Mouse (Mus musculus): ENCODE measurements around the gene Lrrc43. TPM values are rescaled to one million over a fixed set of nuclear protein-coding genes. Genes with fewer than 3 reads are reported as not detected.

The Lrrc43 gene
- not detected in 2 replicates for polyA plus RNA-seq (2011; ENCODE audit: insufficient read length, low read depth, missing spikeins)

DNA sequence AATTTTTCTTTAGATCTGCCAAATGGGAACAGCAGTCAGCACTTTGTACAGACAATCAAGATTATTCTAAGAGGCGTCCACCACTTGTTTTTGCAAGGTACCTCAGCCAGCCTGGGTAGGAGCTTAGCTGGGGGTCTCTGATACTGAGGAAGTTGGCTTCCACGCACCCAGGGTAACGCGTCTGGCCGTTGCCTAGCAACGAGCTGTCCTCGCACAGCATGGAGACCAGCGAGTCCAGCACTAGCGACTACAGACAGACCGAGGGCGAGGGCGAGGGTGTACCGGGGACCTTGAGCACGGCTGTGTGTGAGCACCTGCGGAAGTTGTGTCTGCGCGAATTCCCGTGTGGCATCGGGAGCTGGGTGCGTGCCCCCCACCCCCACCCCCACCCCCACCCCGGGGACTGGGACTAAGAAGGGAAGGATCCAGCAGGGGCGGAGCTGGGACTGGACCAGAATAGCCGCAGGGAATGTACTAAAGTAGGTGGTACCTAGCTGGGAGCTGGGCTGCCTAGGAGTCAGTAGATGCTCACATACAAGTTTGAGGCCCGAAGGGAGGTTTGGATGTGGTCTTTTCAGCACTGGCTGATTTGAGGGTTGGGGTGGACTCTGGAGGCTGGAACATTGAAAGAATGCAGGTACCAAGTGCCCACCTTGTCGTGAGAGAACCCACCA lies at the start of gene Lrrc43, which contains the start of gene Il31:
Gene Lrrc43 (plus strand): TSS at position 194 of the 674 bp plus-strand sequence.
Gene Il31 (minus strand): TSS at position 378 of the 674 bp plus-strand sequence.
- TF ChIP-seq CTCF (IDR thresholded peaks at IDR 0.05; ENCODE audit: borderline replicate concordance, insufficient read depth, low read length) = no peak
- no peak for TF ChIP-seq POLR2A (IDR thresholded peaks at IDR 0.05; ENCODE audit: low read depth, low read length)
- Histone ChIP-seq H3K27ac (ENCODE audit: insufficient read depth, low read length) (no peak within 1 kb of the TSS), H3K4me1 (ENCODE audit: control insufficient read depth, insufficient read depth, low read length) (no peaks in the 10 kb centered on the region), H3K4me3 (ENCODE audit: insufficient read depth, low read length) (no peak within 1 kb of the TSS)

DNA sequence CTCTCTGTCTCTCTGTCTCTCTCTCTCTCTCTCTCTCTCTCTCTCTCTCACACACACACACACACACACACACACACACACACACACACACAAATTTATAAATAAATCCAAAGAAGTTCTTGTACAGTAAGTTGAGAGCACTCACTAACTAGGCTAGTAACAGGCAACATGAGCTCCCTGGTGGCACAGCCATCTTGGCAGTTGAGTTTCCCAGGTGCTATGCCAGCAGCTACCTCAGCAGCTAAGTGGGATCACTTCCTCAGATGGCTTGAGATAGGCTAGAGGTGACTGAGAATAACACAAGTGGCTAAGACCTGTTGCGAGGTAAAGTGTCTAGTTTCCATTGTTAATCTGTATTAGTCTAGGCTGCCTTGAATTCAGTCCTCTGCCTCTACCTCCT lies 49.8 kb upstream of the Lrrc43 start:
- Histone ChIP-seq H3K4me1 (ENCODE audit: control insufficient read depth, insufficient read depth, low read length) (peaks cover 4% of the 10 kb centered on the region; the same call in 1 of the 2 replicates), H3K27ac (ENCODE audit: insufficient read depth, low read length) (no peak overlapping the region), H3K4me3 (ENCODE audit: insufficient read depth, low read length) (no peak overlapping the region)
- TF ChIP-seq CTCF (IDR thresholded peaks at IDR 0.05; ENCODE audit: borderline replicate concordance, insufficient read depth, low read length) (no peak), POLR2A (IDR thresholded peaks at IDR 0.05; ENCODE audit: low read depth, low read length) (no peak)

DNA sequence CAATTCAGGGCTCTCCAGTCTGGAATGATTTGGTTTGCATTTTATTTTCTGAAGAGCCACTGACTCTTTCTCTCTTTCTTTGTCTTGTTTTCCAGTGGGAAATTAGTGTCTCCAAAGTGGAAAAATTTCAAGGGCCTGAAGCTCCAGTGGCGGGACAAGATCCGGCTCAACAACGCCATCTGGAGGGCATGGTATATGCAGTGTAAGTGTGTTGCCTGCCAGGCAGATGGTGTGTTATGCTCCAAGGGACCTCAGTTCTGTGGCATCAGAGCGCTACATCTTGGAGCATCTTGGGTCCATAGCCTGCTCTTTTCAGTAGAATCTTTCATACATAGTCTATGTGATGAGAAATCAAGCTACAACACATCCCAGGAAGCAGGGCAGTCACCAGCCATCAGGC lies 49.2 kb upstream of the Lrrc43 start:
- no peak overlapping the region for H3K4me3 ChIP-seq (ENCODE audit: insufficient read depth, low read length)
- H3K4me1 ChIP-seq (ENCODE audit: control insufficient read depth, insufficient read depth, low read length) = peaks cover 4% of the 10 kb centered on the region; the same call in 1 of the 2 replicates
- no peak for TF ChIP-seq POLR2A (IDR thresholded peaks at IDR 0.05; ENCODE audit: low read depth, low read length)
- TF ChIP-seq CTCF (IDR thresholded peaks at IDR 0.05; ENCODE audit: borderline replicate concordance, insufficient read depth, low read length) = peak; percentile 15; the same call in 1 of the 2 replicates
- H3K27ac ChIP-seq (ENCODE audit: insufficient read depth, low read length) = no peak overlapping the region

DNA sequence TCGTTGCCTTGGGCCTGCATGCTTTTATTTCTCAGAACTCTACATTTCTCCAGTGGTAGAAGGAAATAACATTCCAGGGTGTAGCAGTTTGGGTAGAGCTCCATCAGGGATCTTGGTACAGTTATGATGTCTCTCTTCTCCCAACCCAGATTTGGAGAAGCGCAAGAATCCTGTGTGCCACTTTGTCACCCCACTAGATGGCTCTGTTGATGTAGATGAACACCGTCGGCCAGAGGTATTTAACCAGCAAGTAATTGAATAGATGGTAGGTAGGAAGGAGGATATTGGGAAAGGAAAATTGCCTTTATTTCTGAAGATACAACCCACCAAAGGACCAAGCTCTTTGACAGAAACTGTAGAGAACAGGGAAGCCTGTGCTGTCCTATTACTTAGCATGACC lies 48.4 kb upstream of the Lrrc43 start:
- TF ChIP-seq POLR2A (IDR thresholded peaks at IDR 0.05; ENCODE audit: low read depth, low read length) (no peak), CTCF (IDR thresholded peaks at IDR 0.05; ENCODE audit: borderline replicate concordance, insufficient read depth, low read length) (no peak)
- H3K4me1 ChIP-seq (ENCODE audit: control insufficient read depth, insufficient read depth, low read length) = peaks cover 3% of the 10 kb centered on the region; the same call in 1 of the 2 replicates
- H3K4me3 ChIP-seq (ENCODE audit: insufficient read depth, low read length) = no peak overlapping the region
- H3K27ac ChIP-seq (ENCODE audit: insufficient read depth, low read length) = no peak overlapping the region

DNA sequence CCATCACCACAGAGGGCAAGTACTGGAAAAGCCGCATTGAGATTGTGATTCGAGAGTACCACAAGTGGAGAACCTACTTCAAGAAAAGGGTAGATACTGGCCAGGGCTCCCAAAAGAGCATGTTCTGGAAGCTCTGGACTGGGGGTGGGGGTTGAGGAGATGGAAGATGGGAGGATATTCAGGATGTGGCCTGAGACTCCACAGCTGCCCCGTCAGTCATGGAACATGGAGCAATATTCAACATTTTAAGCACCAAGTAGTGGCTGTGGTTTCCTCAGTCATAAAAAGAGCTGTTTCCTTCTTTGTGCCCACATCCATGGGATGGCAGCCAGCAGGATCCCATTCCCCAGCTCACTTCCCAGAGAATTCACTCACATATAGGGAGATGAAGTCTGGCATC lies 46.8 kb upstream of the Lrrc43 start:
- no peaks in the 10 kb centered on the region for H3K4me1 ChIP-seq (ENCODE audit: control insufficient read depth, insufficient read depth, low read length)
- no peak overlapping the region for H3K4me3 ChIP-seq (ENCODE audit: insufficient read depth, low read length)
- no peak for TF ChIP-seq CTCF (IDR thresholded peaks at IDR 0.05; ENCODE audit: borderline replicate concordance, insufficient read depth, low read length)
- no peak for TF ChIP-seq POLR2A (IDR thresholded peaks at IDR 0.05; ENCODE audit: low read depth, low read length)
- H3K27ac ChIP-seq (ENCODE audit: insufficient read depth, low read length) = no peak overlapping the region

DNA sequence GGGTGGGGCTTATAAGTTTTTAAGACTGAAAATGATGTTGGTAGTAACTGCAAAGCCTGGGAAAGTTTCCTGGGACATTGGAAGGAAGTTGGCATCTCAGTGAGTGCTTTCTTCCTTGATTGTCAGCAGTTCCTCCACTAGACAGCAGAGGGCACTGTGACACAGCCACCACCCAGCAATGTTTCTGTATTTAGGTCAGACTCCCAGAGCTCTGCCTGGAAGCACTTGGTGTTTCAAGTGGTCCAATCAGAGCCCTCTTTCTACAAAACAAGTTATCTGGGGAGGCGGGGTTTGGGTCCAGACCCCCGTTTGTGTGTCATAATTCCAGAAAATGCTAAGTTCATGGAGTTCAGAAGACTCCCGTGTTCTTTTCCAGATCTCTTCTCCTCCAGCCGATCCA lies 45.0 kb upstream of the Lrrc43 start:
- H3K4me1 ChIP-seq (ENCODE audit: control insufficient read depth, insufficient read depth, low read length) = no peaks in the 10 kb centered on the region
- TF ChIP-seq POLR2A (IDR thresholded peaks at IDR 0.05; ENCODE audit: low read depth, low read length) = no peak
- peak; percentile 84 for TF ChIP-seq CTCF (IDR thresholded peaks at IDR 0.05; ENCODE audit: borderline replicate concordance, insufficient read depth, low read length)
- no peak overlapping the region for H3K27ac ChIP-seq (ENCODE audit: insufficient read depth, low read length)
- no peak overlapping the region for H3K4me3 ChIP-seq (ENCODE audit: insufficient read depth, low read length)

DNA sequence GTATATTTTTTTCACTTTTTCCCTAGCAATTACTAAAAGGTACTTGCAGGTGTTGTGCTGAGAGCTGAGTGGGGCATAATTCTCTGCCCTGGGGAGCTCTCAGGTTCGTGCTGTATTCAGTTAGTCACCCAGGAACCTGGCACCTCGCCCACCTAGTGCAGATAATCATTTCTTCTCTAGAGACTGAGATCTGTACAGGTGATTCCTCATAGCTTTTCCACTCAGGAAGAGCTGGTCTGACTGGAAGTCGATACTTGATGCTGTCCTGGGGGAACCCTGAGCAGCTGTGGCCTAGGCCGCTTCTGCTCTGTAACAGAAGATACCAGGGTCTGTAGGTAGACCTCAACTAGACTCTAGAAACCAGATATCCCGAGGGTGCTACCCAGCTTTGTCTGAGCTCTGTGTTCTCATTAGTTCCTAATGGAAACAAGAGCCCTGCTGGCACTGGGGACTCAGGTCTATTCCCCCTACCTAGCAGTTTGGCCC lies 44.2 kb upstream of the Lrrc43 start:
- no peak for TF ChIP-seq POLR2A (IDR thresholded peaks at IDR 0.05; ENCODE audit: low read depth, low read length)
- no peak for TF ChIP-seq CTCF (IDR thresholded peaks at IDR 0.05; ENCODE audit: borderline replicate concordance, insufficient read depth, low read length)
- Histone ChIP-seq H3K4me1 (ENCODE audit: control insufficient read depth, insufficient read depth, low read length) (no peaks in the 10 kb centered on the region), H3K4me3 (ENCODE audit: insufficient read depth, low read length) (no peak overlapping the region), H3K27ac (ENCODE audit: insufficient read depth, low read length) (no peak overlapping the region)

DNA sequence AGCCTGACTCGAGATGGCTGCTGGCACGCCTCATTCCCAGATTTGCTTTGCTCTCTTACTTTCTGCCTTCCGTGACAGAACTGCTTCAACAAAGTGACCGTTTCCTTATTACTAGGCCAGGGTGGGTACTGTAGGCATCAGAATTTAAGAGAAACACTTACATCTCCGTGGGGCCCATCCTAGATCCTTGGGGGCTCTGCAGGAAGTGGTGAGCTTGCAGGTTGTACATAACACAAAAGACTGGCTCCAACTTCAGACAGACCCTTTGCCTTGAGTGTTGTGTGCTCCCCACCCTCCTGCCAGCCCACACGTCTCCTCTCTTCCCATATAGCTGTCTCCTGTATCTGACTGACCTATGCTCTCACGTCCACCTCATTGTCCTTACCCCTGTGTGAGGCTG lies 37.2 kb upstream of the Lrrc43 start:
- no peaks in the 10 kb centered on the region for H3K4me1 ChIP-seq (ENCODE audit: control insufficient read depth, insufficient read depth, low read length)
- H3K27ac ChIP-seq (ENCODE audit: insufficient read depth, low read length) = no peak overlapping the region
- H3K4me3 ChIP-seq (ENCODE audit: insufficient read depth, low read length) = no peak overlapping the region
- TF ChIP-seq CTCF (IDR thresholded peaks at IDR 0.05; ENCODE audit: borderline replicate concordance, insufficient read depth, low read length) (no peak), POLR2A (IDR thresholded peaks at IDR 0.05; ENCODE audit: low read depth, low read length) (no peak)

DNA sequence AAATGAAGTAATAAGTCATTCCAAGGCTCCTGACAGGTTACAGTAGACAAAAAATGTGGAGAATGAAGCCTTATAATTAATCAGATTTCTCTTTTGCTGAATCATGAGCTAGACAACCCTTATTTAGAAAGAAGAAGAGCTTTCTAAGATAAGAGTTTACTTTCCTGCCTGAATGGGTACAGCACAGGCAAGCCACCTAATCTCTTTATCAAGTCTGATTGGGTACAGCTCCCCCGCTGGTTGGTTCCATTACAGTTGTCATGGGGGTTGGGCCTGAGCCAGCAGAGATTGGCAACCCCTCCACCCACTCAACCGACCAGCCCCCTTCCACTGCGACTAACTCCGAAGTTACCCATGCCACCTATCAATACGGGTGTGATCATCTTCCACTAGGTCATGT lies 27.7 kb upstream of the Lrrc43 start:
- H3K4me3 ChIP-seq (ENCODE audit: insufficient read depth, low read length) = no peak overlapping the region
- no peaks in the 10 kb centered on the region for H3K4me1 ChIP-seq (ENCODE audit: control insufficient read depth, insufficient read depth, low read length)
- TF ChIP-seq CTCF (IDR thresholded peaks at IDR 0.05; ENCODE audit: borderline replicate concordance, insufficient read depth, low read length) (no peak), POLR2A (IDR thresholded peaks at IDR 0.05; ENCODE audit: low read depth, low read length) (no peak)
- H3K27ac ChIP-seq (ENCODE audit: insufficient read depth, low read length) = no peak overlapping the region

DNA sequence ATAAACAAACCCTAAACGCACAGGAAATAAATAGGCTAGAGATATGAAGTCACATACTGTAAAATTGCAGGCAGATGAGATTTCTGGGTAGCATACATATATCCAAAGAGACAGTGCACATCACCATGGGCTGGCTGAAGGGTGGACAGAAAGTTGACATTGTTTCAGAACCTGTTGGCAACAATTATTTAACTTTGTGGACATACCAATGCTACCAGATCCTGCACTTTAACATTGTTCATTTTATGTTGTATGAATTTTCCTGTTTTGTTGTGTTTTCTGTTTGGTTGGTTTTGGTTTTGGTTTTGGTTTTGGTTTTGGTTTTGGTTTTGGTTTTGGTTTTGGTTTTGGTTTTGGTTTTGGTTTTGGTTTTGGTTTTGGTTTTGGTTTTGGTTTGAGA lies 24.5 kb upstream of the Lrrc43 start:
- H3K27ac ChIP-seq (ENCODE audit: insufficient read depth, low read length) = no peak overlapping the region
- H3K4me3 ChIP-seq (ENCODE audit: insufficient read depth, low read length) = no peak overlapping the region
- TF ChIP-seq POLR2A (IDR thresholded peaks at IDR 0.05; ENCODE audit: low read depth, low read length) (no peak), CTCF (IDR thresholded peaks at IDR 0.05; ENCODE audit: borderline replicate concordance, insufficient read depth, low read length) (no peak)
- H3K4me1 ChIP-seq (ENCODE audit: control insufficient read depth, insufficient read depth, low read length) = no peaks in the 10 kb centered on the region
